Mouse (Mus musculus) kidney, adult 2 months (tissue): Measurements from ENCODE around the gene Ubxn7. TPM values are rescaled to one million over a fixed set of nuclear protein-coding genes. Genes with fewer than 3 reads are reported as not detected.
"Not testable (repeated sequence)": the region's sequence is repeated elsewhere in the genome, so short reads cannot be mapped to it uniquely, and the experiment has no call there.

Experiments
- DNase-seq: peaks from one replicate; pipeline ENCODE4 v3.0.0; 2021
- H3K27ac ChIP-seq: fragments of 200-500 bp; 2 replicates; pipeline ENCODE4 v1.5.1; 2012; ENCODE audit warnings: low read depth, low read length, control low read depth, inconsistent platforms; ENCODE audit not compliant: insufficient read depth
- H3K27me3 ChIP-seq: fragments of 200-500 bp; replicated peaks from 2 replicates; pipeline ENCODE4 v1.6.1; 2012; ENCODE audit warnings: mild to moderate bottlenecking, moderate library complexity, low read length, inconsistent platforms; ENCODE audit not compliant: control insufficient read depth, insufficient read depth
- H3K36me3 ChIP-seq: fragments of 200-500 bp; 2 replicates; pipeline ENCODE4 v1.6.1; 2012; ENCODE audit warnings: mild to moderate bottlenecking, moderate library complexity, low read length, inconsistent platforms; ENCODE audit not compliant: control insufficient read depth, insufficient read depth
- H3K4me1 ChIP-seq: fragments of 200-500 bp; 2 replicates; pipeline ENCODE4 v1.6.1; 2011; ENCODE audit warnings: low read length; ENCODE audit not compliant: control insufficient read depth, insufficient read depth
- H3K4me3 ChIP-seq: fragments of 200-500 bp; 2 replicates; pipeline ENCODE4 v1.5.1; 2011; ENCODE audit warnings: mild to moderate bottlenecking, low read depth, low read length, control low read depth; ENCODE audit not compliant: insufficient read depth
- CTCF ChIP-seq: fragments of 200-500 bp; conservative IDR thresholded peaks from 2 replicates; pipeline ENCODE4 v1.5.1; 2011; ENCODE audit warnings: low read depth, mild to moderate bottlenecking, control low read depth, low read length, moderate library complexity, mixed read lengths; ENCODE audit not compliant: insufficient read depth, insufficient read length
- POLR2A ChIP-seq: fragments of 200-500 bp; IDR thresholded peaks from one replicate; pipeline ENCODE4 v1.6.1; 2011; ENCODE audit warnings: low read depth, low read length, control low read depth
- WGBS: fragments of 180-500 bp; shearing (Covaris S2); methylation state at CpG from one replicate; pipeline ENCODE4 v1.1.7; 2018; 5-methylcytosine and 5-hydroxymethylcytosine counted together
- polyA plus RNA-seq: library from polyadenylated mRNA; depleted of rRNA; stranded (reverse); fragments of >200 nt; gene quantifications from 2 replicates; pipeline ENCODE4 v1.2.3, GENCODE M21; 2012; rRNA removed

The Ubxn7 gene
- 10.4 and 14.6 TPM in 2 replicates for polyA plus RNA-seq

DNA sequence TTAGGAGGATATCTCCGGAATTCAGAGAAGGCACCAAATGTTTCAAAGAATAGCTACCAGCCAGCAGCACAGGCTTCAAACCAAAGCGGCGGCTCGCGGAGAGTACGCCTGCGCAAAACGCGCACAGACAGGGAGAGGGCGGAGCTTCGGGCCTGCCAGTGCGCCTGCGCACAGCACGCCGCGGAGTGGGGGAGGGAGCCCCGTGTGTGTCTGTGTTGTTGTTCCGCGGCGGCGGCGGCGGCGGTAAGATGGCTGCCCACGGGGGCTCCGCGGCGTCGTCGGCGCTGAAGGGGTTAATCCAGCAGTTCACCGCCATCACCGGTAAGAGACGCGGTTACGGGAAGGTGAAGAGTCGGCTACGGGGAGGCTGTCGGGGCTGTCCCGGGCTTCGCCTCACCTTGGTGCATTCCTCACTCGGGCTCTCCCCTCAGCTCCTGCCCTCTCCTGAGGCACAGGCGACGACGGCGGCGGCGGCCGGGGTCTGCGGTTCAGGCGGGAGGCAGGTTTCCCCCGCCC is at the start of gene Ubxn7:
Gene Ubxn7 (plus strand): TSS at position 218 of the 516 bp plus-strand sequence.
- TF ChIP-seq CTCF (no peak), POLR2A (peak; percentile 36)
- Histone ChIP-seq H3K4me3 (peak within 1 kb of the TSS; percentile 100), H3K27ac (peak within 1 kb of the TSS; percentile 97), H3K36me3 (no peaks in the 10 kb centered on the region), H3K27me3 (no peaks in the 10 kb centered on the region), H3K4me1 (peaks cover 15% of the 10 kb centered on the region)
- WGBS = under 1% methylated on average over 51 of the region's 52 CpGs
- DNase-seq = peak; percentile 99

DNA sequence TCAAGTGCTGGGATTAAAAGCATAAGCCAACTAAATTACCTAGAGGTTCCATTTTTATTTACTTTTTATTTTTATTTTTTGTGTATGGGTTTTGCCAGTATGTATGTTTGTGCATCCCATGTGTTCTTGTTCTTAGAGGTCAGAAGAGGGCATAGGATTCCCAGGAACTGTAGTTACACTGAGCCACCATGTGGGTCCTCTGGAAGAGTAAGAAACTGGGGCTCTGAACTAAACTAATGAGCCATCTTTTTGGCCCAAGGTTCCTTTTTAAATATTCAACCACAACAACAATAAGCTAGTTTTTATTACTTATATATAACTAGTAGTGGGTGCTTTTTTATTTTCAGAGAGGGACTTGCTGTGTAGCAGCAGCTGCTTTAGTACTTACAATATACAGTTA is 49.4 kb upstream of the Ubxn7 start:
- H3K27ac ChIP-seq = no peak overlapping the region
- no peaks in the 10 kb centered on the region for H3K27me3 ChIP-seq

DNA sequence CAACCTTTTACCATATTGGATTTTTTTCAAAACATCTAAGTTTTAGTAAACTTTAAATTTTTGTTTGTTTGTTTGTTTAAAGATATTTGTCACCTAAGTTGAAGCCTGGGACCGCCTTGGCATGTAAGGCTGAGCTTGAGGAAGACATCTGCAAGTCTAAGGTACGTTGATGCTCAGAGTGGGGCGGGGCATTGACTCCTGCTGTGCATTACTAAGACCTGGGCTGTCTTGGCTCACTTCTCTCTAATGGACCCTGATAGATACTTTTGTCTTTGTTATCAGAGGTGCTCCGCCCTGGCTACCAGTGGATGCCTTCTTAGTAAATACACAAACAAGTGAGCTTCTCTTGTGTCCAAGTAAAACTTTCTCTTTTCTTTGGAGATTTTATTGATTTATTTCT is 40.2 kb upstream of the Ubxn7 start:
- 99% methylated on average over 4 of the region's 4 CpGs for WGBS
- Histone ChIP-seq H3K4me3 (no peak overlapping the region), H3K4me1 (no peaks in the 10 kb centered on the region), H3K27ac (no peak overlapping the region), H3K36me3 (peaks cover 8% of the 10 kb centered on the region; the same call in 1 of the 2 replicates), H3K27me3 (no peaks in the 10 kb centered on the region)
- TF ChIP-seq POLR2A = no peak
- no peak for TF ChIP-seq CTCF
- DNase-seq = no peak

More for the DNA sequence above, 49.4 kb upstream of the Ubxn7 start:
- Histone ChIP-seq H3K4me3 (no peak overlapping the region), H3K36me3 (peaks cover 2% of the 10 kb centered on the region), H3K4me1 (no peaks in the 10 kb centered on the region)
- no peak for DNase-seq
- no peak for TF ChIP-seq POLR2A
- TF ChIP-seq CTCF = no peak

DNA sequence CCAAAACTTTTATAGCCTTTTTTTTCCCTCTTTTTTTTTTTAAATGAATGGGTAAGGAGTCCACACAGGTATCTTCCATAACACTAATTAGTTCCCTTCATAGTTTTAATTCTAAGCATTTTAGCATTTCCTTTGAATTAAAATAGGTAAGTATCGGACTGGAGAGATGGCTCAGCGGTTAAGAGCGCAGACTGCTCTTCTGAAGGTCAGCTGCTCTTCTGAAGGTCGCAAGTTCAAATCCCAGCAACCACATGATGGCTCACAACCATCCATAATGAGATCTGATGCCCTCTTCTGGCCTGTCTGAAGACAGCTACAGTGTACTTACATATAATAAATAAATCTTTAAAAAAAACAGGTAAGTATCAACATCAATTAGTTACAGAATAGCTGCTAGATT is 32.4 kb upstream of the Ubxn7 start:
- not testable (repeated sequence) for H3K27ac ChIP-seq, H3K4me1 ChIP-seq, DNase-seq, H3K36me3 ChIP-seq, H3K27me3 ChIP-seq, H3K4me3 ChIP-seq
- WGBS = 97% methylated on average over 4 of the region's 4 CpGs

DNA sequence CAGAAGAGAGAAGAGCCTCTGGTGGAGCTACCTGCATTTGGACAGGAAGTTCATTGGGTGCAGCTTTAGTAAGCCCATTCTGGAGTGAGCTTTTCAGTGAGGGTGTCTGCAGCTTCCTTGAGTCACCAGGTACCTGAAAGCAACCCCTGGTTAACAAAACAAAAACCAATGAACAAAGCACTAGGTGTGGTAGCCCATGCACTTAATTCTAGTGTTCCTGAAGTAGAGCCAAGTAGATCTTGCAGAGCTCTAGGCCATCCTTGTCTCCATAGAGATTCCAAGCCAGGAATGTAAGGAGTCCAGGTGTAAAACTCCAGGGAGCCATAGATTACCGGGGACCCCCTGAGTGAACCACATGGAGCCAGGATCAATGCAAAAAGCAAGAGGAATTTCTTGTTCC is 29.0 kb upstream of the Ubxn7 start:
- no peak overlapping the region for H3K27ac ChIP-seq
- no peaks in the 10 kb centered on the region for H3K4me1 ChIP-seq
- no peak overlapping the region for H3K4me3 ChIP-seq
- 64% methylated on average over 1 of the region's 1 CpGs for WGBS
- H3K36me3 ChIP-seq = no peaks in the 10 kb centered on the region; the same call in 1 of the 2 replicates
- H3K27me3 ChIP-seq = no peaks in the 10 kb centered on the region
- DNase-seq = no peak
- TF ChIP-seq POLR2A (no peak), CTCF (no peak)

DNA sequence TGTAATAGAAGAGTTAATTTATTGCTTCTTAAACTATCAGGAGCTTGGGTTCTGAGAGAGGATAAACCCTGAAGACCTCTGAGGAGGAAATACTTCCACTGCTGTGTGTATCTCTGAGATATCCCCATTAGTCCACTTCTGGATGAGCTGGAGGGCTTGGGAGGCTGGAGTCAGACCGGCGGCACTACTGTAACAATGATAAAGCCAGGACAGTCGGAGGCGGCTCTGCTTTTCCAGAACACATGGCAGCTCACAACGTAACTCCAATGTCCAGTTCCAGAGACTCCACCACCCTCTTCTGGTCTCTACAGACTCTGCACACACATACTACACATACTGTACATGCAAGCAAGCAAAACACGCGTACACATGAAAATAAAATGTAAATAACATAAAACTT is 28.2 kb upstream of the Ubxn7 start:
- no peak for DNase-seq
- Histone ChIP-seq H3K36me3 (no peaks in the 10 kb centered on the region; the same call in 1 of the 2 replicates), H3K4me3 (no peak overlapping the region), H3K27me3 (no peaks in the 10 kb centered on the region), H3K27ac (no peak overlapping the region), H3K4me1 (no peaks in the 10 kb centered on the region)
- WGBS = 95% methylated on average over 7 of the region's 7 CpGs
- no peak for TF ChIP-seq CTCF
- TF ChIP-seq POLR2A = no peak

DNA sequence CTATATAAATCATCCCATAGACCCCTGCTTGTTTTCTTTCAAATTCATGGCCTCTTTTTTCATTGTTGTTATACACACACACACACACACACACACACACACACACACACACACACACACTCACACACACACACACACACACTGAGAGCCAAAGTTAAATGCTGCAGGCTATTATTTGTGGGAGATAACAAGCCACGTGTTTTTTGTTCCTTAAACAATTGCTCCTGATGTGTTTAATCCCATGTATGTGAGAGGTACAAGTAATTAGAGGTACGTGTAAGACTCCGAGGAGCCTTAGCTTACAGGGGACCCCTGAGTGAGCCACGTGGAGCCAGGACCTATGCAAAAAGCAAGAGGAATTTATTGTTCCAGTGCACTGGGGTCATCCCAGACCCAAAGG is 20.1 kb upstream of the Ubxn7 start:
- H3K4me1 ChIP-seq = peaks cover 3% of the 10 kb centered on the region; the same call in 1 of the 2 replicates
- H3K36me3 ChIP-seq = no peaks in the 10 kb centered on the region
- no peak for DNase-seq
- 72% methylated on average over 4 of the region's 4 CpGs for WGBS
- no peaks in the 10 kb centered on the region for H3K27me3 ChIP-seq
- TF ChIP-seq POLR2A = no peak
- no peak for TF ChIP-seq CTCF
- no peak overlapping the region for H3K4me3 ChIP-seq
- H3K27ac ChIP-seq = peak overlapping the region; percentile 20; the same call in 1 of the 2 replicates

DNA sequence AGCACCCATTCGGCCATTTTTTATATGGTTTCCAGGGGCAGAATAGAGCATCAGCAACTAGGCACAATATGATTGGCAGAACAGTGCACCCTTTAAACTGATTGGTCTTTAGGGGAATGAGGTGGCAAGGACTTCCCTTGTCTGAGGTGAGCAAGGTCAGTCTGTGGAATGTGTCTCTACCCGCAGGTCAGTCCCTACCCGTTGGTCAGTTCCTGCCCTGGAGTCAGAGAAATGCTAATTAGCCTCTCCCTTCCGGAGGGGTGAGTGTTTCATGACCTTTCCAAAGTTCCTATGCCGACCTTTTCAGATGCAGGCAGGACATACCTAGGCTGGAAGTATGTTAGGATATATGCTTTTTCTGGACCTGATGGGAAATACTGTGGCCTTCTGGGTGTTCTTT is 19.7 kb upstream of the Ubxn7 start:
- Histone ChIP-seq H3K4me3 (no peak overlapping the region), H3K36me3 (no peaks in the 10 kb centered on the region), H3K27me3 (no peaks in the 10 kb centered on the region), H3K4me1 (peaks cover 3% of the 10 kb centered on the region; the same call in 1 of the 2 replicates), H3K27ac (peak overlapping the region; percentile 40; the same call in 1 of the 2 replicates)
- peak; percentile 54 for DNase-seq
- no peak for TF ChIP-seq CTCF
- no peak for TF ChIP-seq POLR2A
- 20% methylated on average over 5 of the region's 5 CpGs for WGBS
